Mouse (Mus musculus) heart, embryonic 13.5 days (tissue): ENCODE results near the gene Cd79b. TPM values are rescaled to one million over a fixed set of nuclear protein-coding genes. Genes with fewer than 3 reads are reported as not detected.

Experiments used
- ATAC-seq: fragments of 200-750 bp; cut with Nextera tagmentation; 2 replicates; pipeline ENCODE4 v1.8.0; 2017; ENCODE audit warnings: moderate TSS enrichment; ENCODE audit not compliant: insufficient number of reproducible peaks, low FRiP score, low TSS enrichment; ENCODE audit errors: extremely low read depth
- H3K27ac ChIP-seq: fragments of 300-500 bp; sonication (generic); replicated peaks from 2 replicates; pipeline ENCODE4 v1.5.1; 2015; ENCODE audit warnings: moderate library complexity, mild to moderate bottlenecking, inconsistent platforms
- H3K27me3 ChIP-seq: fragments of 300-500 bp; sonication (generic); replicated peaks from 2 replicates; pipeline ENCODE4 v1.6.1; 2015; ENCODE audit warnings: mild to moderate bottlenecking, inconsistent platforms
- H3K36me3 ChIP-seq: fragments of 300-500 bp; sonication (generic); 2 replicates; pipeline ENCODE4 v1.6.1; 2015; ENCODE audit warnings: mild to moderate bottlenecking, inconsistent platforms
- H3K4me1 ChIP-seq: fragments of 300-500 bp; sonication (generic); 2 replicates; pipeline ENCODE4 v1.6.1; 2015; ENCODE audit warnings: inconsistent platforms
- H3K4me2 ChIP-seq: fragments of 300-500 bp; sonication (generic); 2 replicates; pipeline ENCODE4 v1.6.1; 2015; ENCODE audit warnings: inconsistent platforms, mild to moderate bottlenecking, moderate library complexity
- H3K4me3 ChIP-seq: fragments of 300-500 bp; sonication (generic); 2 replicates; pipeline ENCODE4 v1.5.1; 2015; ENCODE audit warnings: moderate library complexity, mild to moderate bottlenecking, inconsistent platforms
- H3K9ac ChIP-seq: fragments of 300-500 bp; sonication (generic); 2 replicates; pipeline ENCODE4 v1.6.1; 2015; ENCODE audit warnings: inconsistent platforms, mild to moderate bottlenecking, moderate library complexity
- H3K9me3 ChIP-seq: fragments of 300-500 bp; sonication (generic); 2 replicates; pipeline ENCODE4 v1.6.1; 2016; ENCODE audit warnings: inconsistent platforms
- WGBS: fragments of 180-500 bp; shearing (Covaris S2); methylation state at CpG from one replicate; pipeline ENCODE4 v1.1.7; 2015; ENCODE audit warnings: mixed read lengths; 5-methylcytosine and 5-hydroxymethylcytosine counted together
- polyA plus RNA-seq: library from polyadenylated mRNA; unstranded; fragments of >200 nt; fragmentation: Nextera tagmentation; extraction: Ambion mirVana; gene quantifications from 2 replicates; pipeline ENCODE4 v1.2.1, GENCODE M21; 2015

The Cd79b gene
- polyA plus RNA-seq, 1 experiment from 2014 or later: 1.2 TPM

- Histone ChIP-seq H3K4me1 (peaks cover 31% of the 10 kb centered on the region), H3K9ac (no peak overlapping the region), H3K4me3 (no peak overlapping the region), H3K27me3 (no peaks in the 10 kb centered on the region), H3K27ac (no peak overlapping the region), H3K9me3 (no peaks in the 10 kb centered on the region), H3K36me3 (peaks cover 74% of the 10 kb centered on the region), H3K4me2 (no peak overlapping the region)
- no peak for ATAC-seq
- WGBS: 87% methylated on average over 4 of the region's 4 CpGs
These were observed 49.0 kb downstream of the Cd79b start for GRCm38 (mm10) chr11:106265570-106265969.

DNA sequence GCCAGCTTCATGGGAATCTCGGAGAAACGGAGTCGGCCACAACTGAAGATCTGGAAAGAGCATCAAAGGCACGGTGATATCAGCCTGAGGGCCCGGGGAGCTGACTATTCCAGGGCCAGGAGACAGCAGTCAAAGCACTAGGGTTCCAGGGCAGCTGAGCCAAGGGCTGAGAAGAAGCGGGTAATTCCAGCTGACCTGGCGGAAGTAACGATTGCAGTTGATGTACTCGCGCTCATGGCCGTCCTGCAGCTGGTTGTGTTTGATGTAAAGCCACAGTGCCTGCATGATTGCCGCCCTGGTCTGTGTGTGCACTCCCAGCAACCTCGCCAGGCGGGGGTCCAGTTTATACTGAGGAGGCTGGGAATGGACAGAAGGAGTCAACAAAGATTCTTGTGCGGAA lies 49.6 kb downstream of the Cd79b start:
- WGBS: 91% methylated on average over 15 of the region's 15 CpGs
- no peaks in the 10 kb centered on the region for H3K27me3 ChIP-seq
- H3K36me3 ChIP-seq: peaks cover 76% of the 10 kb centered on the region
- no peak for ATAC-seq
- no peak overlapping the region for H3K27ac ChIP-seq
- H3K4me1 ChIP-seq: peaks cover 26% of the 10 kb centered on the region
- H3K9me3 ChIP-seq: no peaks in the 10 kb centered on the region
- no peak overlapping the region for H3K4me3 ChIP-seq
- no peak overlapping the region for H3K9ac ChIP-seq
- no peak overlapping the region for H3K4me2 ChIP-seq

GRCm38 (mm10) chr11:106263963-106264362 lies 50.6 kb downstream of the Cd79b start:
- H3K27ac ChIP-seq: no peak overlapping the region
- H3K4me2 ChIP-seq: no peak overlapping the region
- no peak overlapping the region for H3K4me3 ChIP-seq
- H3K9ac ChIP-seq: no peak overlapping the region
- no peak for ATAC-seq
- no peaks in the 10 kb centered on the region for H3K9me3 ChIP-seq
- H3K27me3 ChIP-seq: no peaks in the 10 kb centered on the region
- 91% methylated on average over 9 of the region's 9 CpGs for WGBS
- H3K36me3 ChIP-seq: peaks cover 85% of the 10 kb centered on the region
- H3K4me1 ChIP-seq: peaks cover 19% of the 10 kb centered on the region

Other genes starting within 250 kb of the Cd79b start
- 9.0 and 11.0 TPM in 2 replicates for gene Taco1, start 248.7 kb downstream of the Cd79b start, polyA plus RNA-seq
- 20.5 and 21.3 TPM in 2 replicates for gene Map3k3, start 230.1 kb downstream of the Cd79b start, polyA plus RNA-seq
- gene Gm10840, start 153.9 kb downstream of the Cd79b start, polyA plus RNA-seq: not detected in 2 replicates
- gene Limd2, start 153.9 kb downstream of the Cd79b start, polyA plus RNA-seq: 119 TPM in 2 replicates
- 18.9 and 20.4 TPM in 2 replicates for gene Strada, start 112.6 kb downstream of the Cd79b start, polyA plus RNA-seq
- gene Ccdc47, start 98.4 kb downstream of the Cd79b start, polyA plus RNA-seq: 79.6 and 81.5 TPM in 2 replicates
- gene Ddx42, start 97.8 kb downstream of the Cd79b start, polyA plus RNA-seq: 43.5 and 46.7 TPM in 2 replicates
- 36.6 and 37.4 TPM in 2 replicates for gene Ftsj3, start 58.7 kb downstream of the Cd79b start, polyA plus RNA-seq
- 229 and 256 TPM in 2 replicates for gene Psmc5, start 58.6 kb downstream of the Cd79b start, polyA plus RNA-seq
- 17.9 and 20.4 TPM in 2 replicates for gene Smarcd2, start 41.8 kb downstream of the Cd79b start, polyA plus RNA-seq
- gene Tcam1, start 38.1 kb downstream of the Cd79b start, polyA plus RNA-seq: 0.06 and 0.13 TPM in 2 replicates
- gene Gh, start 12.9 kb downstream of the Cd79b start, polyA plus RNA-seq: not detected in 2 replicates
- gene Scn4a, start 38.5 kb upstream of the Cd79b start, polyA plus RNA-seq: 0.03 and 0.08 TPM in 2 replicates
- gene Prr29, start 50.7 kb upstream of the Cd79b start, polyA plus RNA-seq: 0.15 and 0.27 TPM in 2 replicates
- gene Icam2, start 73.3 kb upstream of the Cd79b start, polyA plus RNA-seq: 77.7 and 86.1 TPM in 2 replicates
- gene Ern1, start 173.1 kb upstream of the Cd79b start, polyA plus RNA-seq: 3.9 and 4.3 TPM in 2 replicates